Mouse (Mus musculus) kidney, postnatal 4 days (tissue): ENCODE data around the gene Ppm1n.

Experiments
- DNase-seq, 2 experiments: peaks; one replicate each; pipeline ENCODE4 v3.0.0; 2021; ENCODE audit warnings: mixed read lengths in 2 of 2

The Ppm1n gene

DNA sequence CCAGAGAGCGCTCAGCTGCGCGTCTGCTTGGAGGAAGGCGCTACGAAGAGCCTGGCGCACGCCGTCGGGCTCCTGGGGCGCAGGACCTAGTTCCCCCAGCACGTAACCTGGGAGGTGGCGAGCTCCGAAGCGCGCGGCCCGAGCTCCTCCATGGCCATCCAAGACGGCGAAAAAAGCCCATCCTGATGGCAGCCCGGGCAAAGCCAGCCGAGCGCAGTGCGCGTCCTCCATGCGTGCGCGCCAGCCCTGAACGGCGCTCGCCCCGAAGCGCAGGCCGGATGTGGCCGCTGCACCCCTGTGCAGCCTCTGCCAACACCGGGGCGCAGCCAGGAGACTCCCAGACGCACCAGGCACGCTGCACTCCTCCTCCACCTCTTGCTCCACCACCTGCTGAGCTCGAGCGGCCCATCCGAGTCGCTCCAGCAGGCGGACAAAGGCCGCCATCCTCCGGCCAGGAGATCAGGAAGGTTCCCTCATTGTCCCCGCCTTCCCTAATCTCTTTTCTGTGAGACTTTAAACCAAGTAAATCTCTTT is at the start of gene Ppm1n:
TSS of gene Ppm1n (minus strand) at position 484 of the 534 bp plus-strand sequence.
- DNase-seq, result peak in 1 of 2 experiments; percentile 37

DNA sequence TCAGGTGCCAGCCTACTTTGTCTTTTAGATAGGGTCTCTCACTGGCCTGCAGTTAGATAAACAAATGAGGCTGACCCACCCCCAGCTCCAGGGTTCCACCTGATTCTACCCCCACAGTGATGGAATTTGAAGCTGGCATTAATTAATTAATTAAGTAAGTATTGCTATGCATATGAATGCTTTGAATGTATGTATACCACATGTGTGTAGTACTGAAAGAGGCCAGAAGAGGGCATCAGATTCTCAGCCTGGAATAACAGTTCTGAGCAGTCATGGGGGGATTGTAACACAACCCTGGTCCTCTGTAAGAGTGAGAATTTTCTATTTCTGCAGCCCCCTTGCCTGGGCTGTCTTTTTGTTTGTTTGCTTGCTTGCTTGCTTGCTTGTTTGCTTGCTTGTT is 48.6 kb upstream of the Ppm1n start:
- DNase-seq, result no peak

DNA sequence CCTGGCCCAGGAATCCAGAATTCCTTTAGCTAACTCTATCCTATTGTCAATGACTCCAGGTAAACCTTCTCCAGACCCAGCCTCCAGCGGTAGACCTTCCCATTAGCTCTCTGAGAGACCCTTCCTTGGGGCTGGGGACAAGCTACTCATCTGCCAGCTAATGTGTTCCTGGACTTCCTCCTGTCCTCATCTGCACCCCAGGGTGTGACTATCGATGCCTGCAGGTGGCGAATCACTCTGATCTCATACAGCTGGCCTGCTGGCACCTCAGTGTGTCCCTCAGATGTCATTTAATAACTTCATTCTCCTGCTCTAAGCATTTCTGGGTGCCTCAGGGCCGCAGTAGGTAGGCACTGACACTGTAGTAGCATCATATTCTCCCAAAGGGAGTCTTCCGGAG is 47.9 kb upstream of the Ppm1n start:
- DNase-seq, result no peak

DNA sequence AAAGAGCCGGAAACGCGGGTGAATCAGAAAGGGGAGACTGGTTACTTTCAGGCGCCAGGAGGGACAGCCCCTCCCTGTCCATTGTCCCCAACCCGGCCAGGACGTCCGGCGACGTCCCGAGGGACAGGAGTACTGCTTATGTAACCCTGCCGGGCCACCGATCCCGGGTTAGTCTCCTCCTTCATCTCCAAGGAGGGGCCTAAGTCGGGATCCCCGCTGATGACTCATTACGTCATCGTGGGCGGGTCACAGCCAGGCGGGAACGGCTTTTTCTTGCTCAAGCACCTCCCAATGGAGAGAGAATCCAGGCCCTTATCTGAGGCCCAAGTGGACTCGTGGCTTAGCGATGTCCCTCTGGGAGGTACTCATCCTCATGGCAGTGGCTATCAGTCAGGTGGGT is 47.3 kb upstream of the Ppm1n start:
- peak; percentile 88 to 92 for DNase-seq

DNA sequence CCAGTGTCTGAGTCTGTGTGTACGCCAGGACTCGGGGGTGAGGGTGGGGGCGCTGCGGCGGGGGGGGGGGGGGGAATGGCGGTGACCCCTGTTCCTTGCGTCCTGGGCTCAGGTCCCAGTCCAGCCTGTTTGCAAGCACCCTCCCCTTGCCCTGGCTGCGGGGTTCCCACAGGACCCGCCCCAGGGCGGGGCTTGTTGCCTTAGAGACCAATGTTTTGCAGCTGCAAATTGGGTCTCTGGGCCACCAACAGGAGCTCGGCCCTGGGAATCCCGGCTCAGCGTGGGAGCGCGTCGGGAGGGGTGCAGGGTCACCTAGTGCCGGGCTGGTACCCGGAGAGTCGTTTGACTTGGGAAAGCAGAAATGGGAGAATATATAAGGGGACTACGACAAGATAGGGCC is 46.5 kb upstream of the Ppm1n start:
- DNase-seq, result peak; percentile 92 to 94

DNA sequence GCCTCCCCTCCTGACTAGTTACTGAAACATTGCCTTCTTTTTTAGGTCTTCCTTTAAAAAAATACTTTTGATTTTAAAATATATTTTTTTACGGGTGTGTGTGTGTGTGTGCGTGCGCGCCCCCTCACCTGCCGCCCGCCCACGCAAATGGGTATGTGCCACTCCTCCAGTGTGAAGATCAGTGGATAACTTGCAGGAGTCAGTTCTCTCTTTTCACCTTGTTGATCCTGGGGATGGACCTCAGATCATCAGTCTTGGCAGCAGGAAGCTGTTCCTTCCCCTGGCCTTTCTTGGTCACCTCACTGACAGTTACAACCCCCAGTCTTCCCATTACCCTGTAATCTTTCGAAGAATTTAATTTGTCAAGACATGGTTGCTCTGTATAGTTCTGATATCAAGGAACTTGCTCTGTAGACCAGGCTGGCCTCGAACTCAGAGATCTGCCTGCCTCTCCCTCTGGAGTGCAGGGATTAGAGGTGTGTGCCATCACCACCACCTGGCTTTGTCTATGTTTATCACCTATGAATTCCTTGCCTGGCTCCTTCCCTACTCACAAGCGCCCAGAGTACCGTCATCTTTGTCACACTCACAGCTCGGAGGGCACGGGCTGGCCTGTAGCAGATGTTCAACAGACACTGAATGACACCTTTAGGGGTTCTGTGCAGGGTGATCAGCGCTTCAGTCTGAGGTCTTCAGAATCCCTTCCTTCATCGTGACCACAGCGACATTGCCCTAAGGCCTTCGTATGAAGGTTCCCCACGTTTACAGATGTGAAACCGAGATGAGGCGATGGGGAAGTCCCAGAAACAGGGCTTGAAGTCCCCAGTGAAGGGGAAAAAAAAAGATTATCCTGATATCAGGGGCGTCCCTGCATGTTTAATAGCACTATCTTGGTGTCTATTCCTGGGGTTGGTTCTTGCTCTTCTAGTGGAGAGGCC is 45.7 kb upstream of the Ppm1n start:
- DNase-seq, result no peak

DNA sequence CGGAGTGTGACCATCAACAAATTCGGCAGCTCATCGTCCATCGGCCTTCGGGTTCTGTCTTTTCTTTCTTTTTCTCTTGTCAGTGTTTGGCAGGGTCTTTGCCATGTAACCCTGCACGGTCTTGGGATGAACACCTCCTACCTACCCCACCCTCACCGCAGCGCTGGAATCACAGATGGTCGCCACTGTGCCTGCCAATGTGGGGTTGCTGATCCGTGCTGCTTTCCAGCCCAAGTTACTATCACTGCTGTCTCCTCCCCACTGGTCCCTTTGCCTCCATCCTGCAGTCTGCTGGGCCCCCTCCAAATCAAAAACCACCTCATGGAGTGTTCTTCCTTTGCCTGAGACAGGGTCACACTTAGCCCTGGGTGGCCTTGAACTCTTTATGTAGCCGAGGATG is 44.4 kb upstream of the Ppm1n start:
- DNase-seq, result no peak

DNA sequence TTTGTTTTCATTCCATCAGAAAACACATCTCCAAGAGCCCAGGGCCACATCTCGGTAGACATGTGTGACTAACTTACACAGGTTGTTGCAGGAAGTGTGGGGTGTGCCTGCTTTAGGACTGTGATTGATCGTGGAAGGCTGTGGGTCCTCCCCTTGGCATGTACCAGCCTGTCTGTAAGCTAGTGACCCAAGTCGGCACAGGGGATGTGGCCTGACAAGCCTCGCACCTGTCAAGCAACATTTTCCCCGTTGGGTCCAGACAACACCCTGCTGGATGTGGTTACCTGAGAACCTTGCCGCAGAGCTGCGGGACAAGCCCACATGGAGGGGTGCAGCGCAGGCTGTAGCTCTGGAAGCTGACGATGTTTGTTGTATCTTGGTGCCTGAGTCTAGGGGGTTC is 42.6 kb upstream of the Ppm1n start:
- no peak for DNase-seq

DNA sequence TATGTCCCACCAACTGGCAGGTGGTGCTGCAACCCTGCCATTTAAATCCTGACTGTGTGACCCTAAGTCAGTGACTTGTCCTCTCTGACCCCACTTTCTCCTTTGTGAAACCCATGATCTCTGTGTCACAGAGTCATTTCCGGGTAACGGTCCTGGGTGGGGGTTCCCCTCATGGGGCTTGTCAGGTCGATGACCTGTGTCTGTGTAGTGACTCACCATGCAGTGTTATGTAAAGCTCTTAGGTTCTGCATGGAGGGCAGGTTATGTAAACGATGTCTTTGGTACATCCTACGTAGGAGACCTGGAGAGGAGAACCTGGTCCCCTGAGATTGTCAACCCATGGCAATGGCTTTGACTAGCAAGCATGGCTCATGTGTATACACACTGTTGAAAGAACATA is 41.6 kb upstream of the Ppm1n start:
- no peak for DNase-seq

DNA sequence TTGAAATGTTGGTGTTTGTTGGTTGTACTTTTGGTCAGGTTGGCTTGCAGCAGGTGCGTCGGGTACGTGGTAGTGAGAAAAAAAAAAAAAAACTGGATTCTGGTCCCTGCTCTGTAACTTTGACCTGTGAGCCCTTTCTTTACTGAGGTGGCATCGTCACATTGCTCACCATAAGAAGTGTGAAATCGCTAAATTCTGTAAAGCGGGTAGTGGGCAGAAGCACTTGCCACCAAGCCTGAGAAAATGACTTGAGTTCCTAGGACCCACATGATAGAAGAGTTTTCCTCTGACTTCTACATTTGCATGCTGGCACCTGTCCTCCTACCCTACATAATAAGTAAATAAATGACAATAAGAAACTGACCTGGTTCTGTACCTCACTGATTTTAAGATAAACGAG is 40.8 kb upstream of the Ppm1n start:
- DNase-seq, result no peak

DNA sequence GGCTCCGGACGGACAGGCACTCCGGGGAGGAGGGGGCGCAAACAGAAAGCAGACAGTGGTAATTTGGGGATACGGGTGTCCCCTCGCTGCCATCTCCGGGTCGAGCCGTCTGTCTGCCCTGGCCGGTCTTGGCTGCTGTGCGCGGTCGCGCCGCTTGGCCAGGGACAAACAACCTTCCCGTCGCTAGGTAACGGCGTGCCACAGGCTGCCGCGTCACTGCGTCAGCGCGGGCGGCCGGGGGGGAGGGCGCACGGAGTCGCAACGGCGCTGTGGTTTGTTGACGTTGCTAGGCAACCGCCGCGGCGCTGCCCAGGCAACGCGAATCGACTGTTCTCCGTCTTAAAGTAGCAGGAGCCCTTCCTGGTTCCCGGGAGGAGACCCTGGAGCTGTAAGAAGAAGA is 40.0 kb upstream of the Ppm1n start:
- peak; percentile 97 to 99 for DNase-seq

DNA sequence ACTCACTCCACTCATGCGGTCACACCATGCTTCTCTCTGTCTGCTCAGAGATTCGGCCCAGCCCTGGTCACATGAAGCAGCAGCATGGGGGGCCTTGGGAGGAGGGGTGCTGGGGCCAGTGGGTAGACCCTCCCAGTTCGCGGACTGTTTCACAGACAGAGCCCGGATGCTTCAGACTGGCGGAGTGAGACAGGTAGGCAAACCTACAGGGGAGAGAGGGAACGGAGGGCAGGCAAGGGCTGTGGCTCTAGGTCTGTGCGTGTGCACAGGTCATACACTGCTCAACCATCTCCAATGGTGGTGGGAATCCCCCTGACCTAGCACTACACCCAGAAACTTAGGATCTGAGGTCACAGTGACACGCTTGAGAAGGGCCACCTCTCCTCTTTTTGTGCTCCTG is 39.6 kb upstream of the Ppm1n start:
- DNase-seq, result peak in 1 of 2 experiments; percentile 32

DNA sequence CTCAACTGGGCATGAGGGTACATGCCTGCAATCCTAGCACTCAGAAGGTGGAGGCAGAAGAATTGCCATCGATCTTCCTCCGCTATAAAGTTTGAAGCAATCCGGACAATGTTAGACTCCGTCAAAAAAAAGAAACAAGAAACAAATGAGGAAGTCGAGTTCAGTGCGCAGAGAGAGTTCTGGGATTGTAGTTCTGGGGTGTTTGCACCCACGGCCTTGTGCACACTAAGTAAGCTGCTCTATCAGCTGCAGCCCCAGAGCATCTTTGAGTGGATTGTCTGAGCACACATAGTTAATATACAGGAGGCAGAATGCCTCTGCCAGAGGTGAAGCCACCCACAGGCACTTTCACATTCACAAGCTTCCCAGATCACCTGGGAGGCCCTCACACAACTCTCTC is 38.8 kb upstream of the Ppm1n start:
- no peak for DNase-seq

DNA sequence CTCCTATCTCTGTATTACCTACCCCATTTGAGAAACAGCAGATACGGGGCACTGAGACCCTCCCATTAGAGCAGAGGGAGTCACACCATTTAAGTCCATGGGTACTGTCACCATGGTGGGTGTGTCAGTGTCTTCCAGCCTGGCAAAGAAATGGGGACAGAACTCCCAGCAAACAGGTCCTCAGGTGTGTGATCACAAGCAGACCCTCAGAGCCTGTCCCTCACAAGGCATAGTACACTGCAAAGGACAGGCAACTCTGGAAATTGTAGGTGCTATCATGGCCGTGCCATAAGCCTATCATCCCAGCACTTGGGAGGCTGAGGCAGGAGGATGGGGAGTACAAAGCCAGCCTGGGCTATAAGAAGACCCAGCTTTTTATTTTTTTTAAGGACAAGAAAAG is 38.3 kb upstream of the Ppm1n start:
- DNase-seq, result no peak

DNA sequence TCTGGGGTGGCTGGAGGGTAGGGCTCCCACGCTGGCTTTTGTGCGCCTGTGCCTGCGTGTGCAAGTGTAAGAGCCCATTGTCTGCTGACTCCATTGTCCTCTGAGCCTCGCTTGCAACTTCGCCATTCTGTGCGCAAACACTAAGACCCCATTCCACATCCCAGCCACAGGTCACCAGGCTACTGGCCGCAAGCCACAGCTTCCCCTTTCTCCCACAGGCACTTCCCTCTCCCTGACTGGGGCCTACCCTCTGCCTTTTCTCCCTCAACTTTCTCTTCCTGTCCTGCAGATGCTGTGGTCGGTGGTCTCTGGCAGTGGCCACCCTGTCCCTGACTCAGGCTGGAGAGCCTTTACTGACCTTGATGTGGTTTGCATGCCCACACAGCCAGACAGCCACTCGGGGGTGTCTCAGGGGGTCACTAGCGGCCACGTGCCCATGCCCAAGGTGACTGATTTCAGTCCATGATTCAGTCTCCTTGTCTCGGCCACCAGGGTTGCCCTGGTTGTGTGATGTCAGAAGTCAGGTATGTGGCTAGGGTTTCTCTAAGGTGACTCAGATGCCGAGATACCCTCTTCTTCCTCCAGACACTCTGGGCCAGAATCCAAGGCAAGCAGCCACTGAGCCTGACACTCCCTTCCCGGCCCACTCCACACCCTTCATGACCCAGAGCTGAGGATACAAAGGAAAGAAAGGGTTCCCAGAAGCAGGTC is 36.7 kb upstream of the Ppm1n start:
- no peak for DNase-seq

DNA sequence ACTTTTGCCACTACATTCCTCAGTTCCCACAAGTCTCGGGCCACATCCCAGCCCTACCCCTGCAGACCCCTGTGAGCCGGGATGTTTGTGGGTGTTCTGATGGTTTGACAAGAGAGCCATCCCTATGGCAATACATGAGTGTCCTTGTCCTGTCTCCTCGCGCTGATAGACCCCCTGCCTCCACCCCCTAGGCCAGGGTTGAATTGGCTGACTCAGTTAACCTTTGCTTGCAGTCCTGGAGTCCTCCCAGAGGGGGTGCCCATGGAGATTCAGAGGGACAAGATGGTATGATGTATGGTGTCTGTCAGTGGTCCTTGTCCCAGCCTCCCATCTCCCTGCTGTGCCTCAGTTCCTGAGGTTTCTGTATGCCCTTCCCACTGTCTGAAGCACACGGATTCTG is 34.2 kb upstream of the Ppm1n start:
- no peak for DNase-seq

DNA sequence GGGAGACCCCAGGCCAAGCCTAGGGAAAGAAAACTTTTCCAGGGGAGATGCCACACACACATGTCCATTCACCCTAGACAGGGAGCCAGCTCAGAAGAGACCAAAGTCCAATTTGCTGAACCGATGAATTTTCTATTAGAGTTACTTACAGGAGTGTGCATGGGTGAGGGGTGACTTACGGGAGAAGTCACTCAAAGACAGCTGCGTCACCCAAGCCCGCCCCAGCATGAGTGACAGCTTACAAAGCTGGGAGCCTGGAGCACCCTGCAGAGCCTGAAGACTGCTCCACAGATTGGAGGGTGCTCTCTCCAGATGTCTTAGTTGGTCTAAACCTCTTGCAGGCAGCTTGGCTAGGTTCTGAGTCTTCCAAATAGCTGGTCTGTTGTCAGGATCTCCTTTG is 32.1 kb upstream of the Ppm1n start:
- DNase-seq, result no peak

DNA sequence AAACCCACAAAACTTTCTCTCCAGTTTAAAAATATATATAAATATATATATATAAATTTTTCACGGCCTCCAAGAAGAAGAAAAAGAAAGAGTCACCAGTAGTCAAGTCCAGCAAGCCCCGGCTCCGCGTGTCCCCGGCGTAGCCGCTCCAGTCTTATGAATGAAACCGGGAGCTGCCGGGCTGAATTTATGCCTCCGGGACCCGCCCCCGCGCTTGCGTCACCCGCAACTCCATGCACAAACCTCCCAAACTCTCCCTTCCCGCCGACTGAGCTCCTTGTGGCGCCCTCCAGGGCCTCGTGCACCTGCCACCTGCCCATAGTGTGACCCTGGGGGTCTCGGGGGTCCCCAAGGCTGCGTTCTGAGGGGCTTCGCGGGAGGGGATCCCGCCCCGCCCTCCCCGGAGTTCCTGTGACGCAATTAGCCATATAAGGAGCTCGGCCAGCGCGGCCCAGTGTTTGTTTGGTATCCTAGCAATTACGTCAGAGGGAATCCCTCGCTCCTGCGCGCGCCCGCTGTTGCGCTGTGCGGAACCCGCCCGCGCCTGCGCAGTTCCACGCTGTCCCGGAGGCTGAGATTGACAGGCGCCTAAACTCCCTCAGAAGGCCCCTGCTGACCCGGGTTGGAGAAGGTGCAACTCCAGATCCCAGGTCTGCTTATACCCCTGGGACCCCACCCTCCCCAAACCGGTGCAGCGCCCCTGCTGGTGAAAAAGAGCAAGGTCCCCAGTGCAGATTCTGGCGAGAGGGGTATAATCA is 30.2 kb upstream of the Ppm1n start, which contains the start of gene Fosb:
TSS of gene Fosb (minus strand) at position 168 of the 758 bp plus-strand sequence.
- DNase-seq, result peak; percentile 97 to 98

DNA sequence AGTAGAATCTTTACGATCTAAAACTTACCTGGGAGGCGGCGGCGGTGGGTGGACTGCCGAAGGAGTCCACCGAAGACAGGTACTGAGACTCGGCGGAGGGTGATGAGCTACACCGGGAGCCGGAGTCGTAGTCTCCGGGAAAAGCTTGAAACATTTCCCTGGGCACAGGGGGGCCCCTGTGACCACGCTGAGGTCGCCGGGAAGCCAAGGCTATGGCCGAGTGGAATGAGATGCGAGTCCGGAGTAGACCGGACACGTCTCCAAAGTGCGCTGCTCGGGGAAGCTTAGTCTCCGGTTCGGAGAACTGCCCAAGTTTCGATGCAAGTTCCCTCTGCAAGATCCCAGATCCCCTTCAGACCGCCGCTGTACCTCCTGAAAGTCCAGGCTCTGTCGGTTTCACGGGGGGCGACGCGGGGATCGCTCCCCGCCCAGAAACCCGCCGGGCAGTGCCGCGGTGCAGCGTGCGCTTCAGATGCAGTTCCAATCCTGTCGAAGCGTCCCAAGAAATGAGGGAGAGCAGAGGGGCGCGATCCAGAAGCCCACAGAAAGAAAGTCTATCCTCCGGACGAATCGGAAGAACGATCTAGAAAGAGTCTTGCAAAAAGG is 29.5 kb upstream of the Ppm1n start:
- DNase-seq, result peak in 1 of 2 experiments; percentile 38

DNA sequence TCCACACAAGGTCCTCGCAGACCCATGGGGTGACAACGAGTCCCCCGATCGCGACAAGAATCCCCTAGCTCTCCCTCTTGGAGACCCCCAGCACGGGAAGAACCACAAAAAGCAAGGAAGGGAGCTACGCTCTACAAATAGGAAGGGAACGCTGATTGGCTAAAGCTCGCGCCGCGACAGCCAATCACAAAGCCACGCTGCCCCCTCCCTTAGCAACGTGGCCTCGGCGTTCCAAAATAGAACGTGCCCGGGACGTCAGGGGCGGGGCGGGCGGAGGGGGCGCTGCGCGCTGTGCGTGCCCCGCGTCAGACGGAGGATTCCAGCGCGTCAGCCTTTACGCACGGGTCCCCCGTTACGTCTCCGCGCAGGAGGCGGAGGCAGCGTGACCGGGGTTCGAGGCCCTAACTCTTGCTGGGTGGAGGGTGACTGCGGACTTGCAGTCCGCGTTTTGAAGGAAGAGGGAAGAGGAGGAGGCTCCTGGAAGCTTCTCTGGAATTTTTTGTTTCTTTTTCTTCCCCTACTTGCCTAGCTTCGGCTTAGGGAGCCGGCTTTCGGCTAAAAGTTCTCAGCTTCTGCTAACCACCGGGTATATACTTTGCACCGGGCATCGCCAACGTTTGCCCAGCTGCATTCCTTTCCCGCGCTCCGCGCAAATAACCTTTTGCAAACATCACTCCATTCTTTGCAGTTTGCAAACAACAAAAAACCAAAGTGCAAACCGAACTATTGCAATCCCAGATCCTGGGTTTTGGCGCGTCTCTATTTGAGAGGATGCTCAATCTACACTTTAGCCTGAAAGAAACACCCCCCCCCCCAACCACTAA is 28.8 kb upstream of the Ppm1n start:
- peak; percentile 96 to 97 for DNase-seq

DNA sequence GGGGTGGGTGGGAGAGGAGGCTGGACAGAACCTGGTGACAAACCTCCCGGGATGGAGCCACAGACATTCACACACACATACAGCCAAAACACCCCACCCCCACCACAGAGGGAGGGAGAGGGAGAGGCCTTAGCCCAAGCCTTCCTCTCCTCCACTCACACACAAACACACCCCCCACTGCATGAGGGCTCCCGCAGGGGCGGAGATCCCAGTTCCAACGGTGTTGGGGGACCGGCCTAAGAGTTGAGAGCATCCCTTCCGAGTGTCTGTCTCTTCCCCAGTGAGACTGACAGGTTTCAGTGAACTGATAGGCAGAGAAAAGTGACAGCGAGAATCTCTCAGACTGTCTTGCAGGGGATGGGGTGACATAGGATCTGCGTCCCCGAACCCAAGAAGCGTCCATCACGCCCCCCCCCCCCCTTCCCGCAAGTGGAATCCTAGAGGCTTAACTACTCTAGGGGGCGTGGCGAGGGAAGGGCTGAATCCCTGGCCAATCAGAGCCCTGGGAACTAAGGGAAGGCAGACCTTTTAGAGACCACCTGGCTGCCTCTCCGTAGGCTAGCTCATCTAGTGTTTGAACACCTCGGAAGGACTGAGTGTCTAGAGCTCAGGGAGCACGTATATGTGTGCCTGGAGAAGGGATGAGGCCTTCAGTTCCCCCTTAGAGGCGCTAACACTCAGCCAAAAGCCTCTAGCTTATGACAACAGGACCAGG is 28.0 kb upstream of the Ppm1n start:
- peak; percentile 82 to 89 for DNase-seq
